Mouse (Mus musculus): Measurements from ENCODE around the gene Dgki.

Gene Dgki

GRCm38 (mm10) chr6:37297744-37298482 is 2.1 kb downstream of the Dgki start:
- in situ Hi-C loops (cut with MboI, MseI): no loop called here

- in situ Hi-C loops (cut with MboI, MseI): no loop called here
Observed at GRCm38 (mm10) chr6:37292068-37292467, 7.9 kb downstream of the Dgki start.

DNA sequence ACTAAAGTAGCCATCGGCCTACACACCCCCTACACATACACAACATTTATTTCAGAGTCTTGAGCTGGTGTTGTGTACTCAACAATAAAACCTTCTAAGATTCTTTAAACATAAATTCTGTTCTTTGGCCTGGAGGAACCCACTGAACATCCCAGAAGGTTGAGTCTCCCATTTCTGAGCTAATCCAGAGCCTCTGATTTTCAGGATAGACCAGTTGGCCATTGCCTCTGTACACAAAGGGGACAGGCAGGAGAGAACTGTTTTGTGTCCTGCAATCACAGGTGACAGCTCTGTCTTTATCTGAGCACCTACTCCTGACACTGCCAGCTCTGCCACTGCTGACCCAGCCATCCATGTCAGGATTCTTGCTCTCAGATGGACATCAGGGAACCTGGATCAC is 8.8 kb downstream of the Dgki start:
- in situ Hi-C loops (cut with MboI, MseI): no loop called here

- in situ Hi-C loops (cut with MboI, MseI): no loop called here
Observed at GRCm38 (mm10) chr6:37290691-37291090, 9.3 kb downstream of the Dgki start.

DNA sequence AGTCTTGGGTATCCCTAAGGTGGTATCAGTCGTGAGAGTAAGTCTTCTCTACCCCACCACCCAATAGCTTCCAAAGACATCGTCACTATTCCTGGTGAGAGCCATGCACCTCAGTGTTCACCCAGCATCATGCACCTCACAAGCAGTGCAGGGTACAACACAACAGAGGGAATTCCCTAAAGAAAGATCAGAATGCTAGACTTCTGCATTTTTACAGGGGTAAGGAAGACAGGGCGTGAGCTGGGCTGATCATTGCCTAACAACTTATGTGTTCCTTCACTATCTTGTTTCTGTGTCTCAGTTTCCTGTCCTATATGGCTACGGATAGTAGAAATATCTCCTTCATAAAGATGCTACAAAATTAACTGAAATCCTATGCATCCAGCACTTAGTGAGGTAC is 13.8 kb downstream of the Dgki start:
- in situ Hi-C loops (cut with MboI, MseI): no loop called here

DNA sequence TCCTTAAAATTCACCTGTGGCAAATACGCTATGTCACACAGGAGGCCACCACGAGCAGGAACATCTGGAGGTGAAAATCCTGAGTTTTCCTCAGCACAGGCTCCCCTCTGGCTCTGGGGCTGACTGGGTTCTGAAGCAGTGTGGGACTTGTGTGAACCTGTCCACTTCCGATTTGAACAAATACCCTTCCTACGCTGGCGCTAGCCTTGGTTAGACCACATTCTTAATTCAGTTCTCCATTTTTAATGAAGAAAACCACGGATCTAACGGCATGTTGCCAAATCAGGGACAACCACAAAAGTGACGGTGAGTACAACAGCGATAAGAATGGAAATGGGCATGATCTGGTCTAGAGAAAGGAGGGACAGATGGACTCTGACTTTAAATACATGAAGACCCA is 15.1 kb downstream of the Dgki start:
- in situ Hi-C loops (cut with MboI, MseI): no loop called here

DNA sequence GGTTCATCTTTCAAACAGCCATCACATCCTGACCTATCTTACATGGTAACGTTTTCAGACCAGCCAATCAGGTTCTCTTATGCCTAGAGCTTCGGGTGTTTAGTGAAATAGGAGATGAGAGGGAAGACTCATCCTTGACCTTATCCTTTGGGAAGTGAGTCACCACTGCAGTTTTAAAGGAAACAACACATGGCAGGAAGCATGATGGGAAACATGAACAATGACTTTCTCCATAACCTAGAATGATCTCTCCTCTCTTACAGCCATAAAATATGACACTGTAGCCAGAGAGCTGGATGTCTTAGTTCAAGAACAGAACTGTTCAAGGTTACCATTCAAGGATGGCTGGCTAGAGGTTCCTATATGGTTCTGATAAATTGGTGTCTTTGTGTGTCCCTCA is 16.6 kb downstream of the Dgki start:
- in situ Hi-C loops (cut with MboI, MseI): no loop called here

- in situ Hi-C loops (cut with MboI, MseI): no loop called here
Observed at GRCm38 (mm10) chr6:37282659-37283058, 17.3 kb downstream of the Dgki start.

- in situ Hi-C loops (cut with MboI, MseI): no loop called here
Observed at GRCm38 (mm10) chr6:37276834-37277715, 22.9 kb downstream of the Dgki start.

- in situ Hi-C loops (cut with MboI, MseI): no loop called here
Observed at GRCm38 (mm10) chr6:37276181-37276580, 23.8 kb downstream of the Dgki start.

DNA sequence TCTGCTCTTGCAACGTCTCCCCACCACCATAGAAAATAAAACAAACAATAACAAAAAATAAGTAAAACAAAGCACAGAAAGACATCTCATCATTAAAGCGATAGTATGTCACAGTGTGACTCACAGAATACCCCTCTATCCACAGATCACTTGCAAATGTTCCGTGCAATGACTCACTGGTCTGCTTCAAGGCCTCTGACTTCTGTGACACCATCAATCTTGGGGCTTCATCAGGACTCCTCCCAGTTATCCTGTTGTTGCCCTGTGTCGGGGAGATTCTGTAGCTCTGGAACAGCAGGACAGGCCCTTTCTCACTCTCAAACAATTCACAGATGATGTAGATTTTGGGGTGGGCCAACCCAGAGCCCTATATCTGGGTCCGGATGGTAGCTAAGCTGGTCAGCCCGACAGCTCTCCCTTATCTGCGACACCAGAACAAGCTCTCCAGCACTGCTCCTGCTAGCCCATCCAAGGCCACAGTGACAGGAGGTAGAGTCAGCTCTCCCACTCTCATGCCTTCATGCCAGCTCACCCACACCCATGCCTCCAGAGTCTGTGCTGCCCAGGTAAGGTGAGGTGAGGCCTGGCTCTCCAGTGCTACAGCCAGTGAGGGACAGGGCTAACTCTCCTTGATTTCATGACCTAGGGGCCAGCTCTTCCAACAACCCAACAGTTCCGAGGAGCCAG is 28.9 kb downstream of the Dgki start:
- in situ Hi-C loops (cut with MboI, MseI): no loop called here

- in situ Hi-C loops (cut with MboI, MseI): no loop called here
Observed at GRCm38 (mm10) chr6:37268589-37268988, 31.4 kb downstream of the Dgki start.

DNA sequence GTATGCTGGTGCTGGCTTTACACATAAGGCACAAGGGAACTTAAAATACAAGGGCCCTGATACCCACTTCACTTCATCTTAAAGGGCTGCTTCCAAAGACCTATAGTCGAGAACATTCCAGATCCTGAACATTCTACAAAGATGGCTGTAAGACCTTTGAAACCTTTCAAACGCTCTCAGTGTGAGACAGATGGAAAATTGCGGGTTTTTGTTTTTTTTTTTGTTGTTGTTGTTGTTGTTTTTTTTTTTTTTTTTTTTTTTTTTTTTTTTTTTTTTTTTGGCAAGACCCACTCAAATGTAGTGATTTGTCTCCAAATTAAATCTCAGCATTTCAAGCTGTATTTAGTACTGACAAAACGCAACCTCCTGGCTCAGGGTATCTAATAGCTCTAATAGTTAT is 32.0 kb downstream of the Dgki start:
- in situ Hi-C loops (cut with MboI, MseI): no loop called here

- in situ Hi-C loops (cut with MboI, MseI): no loop called here
Observed at GRCm38 (mm10) chr6:37262486-37262885, 37.5 kb downstream of the Dgki start.

DNA sequence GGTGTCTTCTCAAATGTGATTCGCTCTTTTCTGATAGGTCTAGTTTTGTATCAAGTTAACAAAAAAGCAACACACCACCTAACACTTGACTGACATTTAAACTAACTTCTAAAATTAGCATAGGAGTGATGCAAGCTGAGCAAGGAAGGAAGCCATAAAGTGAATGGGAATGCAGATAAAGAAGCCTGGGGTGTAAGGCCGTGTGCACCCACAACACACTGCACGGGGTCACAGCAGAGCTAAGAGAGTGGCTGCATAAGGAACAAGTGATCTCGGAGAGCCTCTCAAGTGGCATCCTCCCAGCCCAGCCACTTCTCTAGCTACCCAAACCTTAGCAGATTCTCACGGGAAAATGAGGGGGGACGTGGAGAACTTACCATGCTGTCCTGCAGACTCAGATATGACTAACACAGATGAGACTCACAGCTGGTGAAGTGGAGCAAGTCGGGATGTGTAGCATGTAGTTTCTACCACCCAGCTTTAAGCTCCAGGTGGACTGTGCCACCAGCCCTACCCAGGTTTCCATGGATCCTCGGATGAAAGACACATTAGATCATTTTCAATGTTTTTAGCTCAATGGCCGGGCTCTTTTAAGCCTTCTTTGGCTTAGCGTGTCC is 38.6 kb downstream of the Dgki start:
- in situ Hi-C loops (cut with MboI, MseI): no loop called here

- in situ Hi-C loops (cut with MboI, MseI): no loop called here
Observed at GRCm38 (mm10) chr6:37258662-37259061, 41.3 kb downstream of the Dgki start.

DNA sequence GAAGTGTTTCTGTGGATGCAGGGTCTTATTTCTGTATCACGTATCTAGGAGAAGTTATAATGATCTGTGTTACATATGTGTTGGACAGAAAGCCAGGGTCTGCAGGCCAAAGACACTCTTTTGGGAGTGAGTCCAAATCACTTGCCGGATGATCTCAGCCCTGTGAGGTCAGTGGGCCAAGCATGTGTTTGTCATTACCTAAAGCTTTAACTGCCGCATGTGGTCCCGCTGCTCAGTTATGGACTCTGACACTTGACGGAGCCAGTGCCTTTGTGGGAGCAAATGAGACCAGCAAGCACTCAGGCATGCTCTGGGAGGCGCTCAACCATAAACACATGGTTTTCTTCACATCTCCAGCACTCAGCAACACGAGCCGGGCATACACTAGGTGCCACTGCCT is 45.8 kb downstream of the Dgki start:
- in situ Hi-C loops (cut with MboI, MseI): no loop called here

GRCm38 (mm10) chr6:37252536-37252935 is 47.4 kb downstream of the Dgki start:
- in situ Hi-C loops (cut with MboI, MseI): no loop called here

GRCm38 (mm10) chr6:37250671-37251070 is 49.3 kb downstream of the Dgki start:
- in situ Hi-C loops (cut with MboI, MseI): no loop called here

- in situ Hi-C loops (cut with MboI, MseI): no loop called here
Observed at GRCm38 (mm10) chr6:37245757-37246156, 54.2 kb downstream of the Dgki start.

- in situ Hi-C loops (cut with MboI, MseI): no loop called here
Observed at GRCm38 (mm10) chr6:37244074-37244473, 55.9 kb downstream of the Dgki start.

DNA sequence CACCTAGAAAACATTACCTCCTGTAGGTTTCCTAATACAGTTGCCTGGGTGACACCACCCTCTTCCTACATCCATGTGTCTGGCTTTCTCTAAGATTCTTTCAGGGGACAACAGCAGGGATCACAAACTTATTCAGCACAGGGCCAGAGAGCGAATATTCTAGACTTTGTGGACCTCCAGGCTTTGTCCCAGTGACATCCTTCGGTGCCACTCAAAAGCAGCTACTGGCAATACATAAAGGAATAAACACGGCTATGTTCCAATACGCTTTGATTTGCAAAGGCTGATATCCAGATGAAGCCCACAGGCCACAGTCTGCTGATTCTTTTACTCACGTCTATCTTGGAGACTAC is 57.2 kb downstream of the Dgki start:
- in situ Hi-C loops (cut with MboI, MseI): no loop called here
